Mouse (Mus musculus) liver, adult 2 months (tissue): ENCODE data around the gene Cd300lg.

Experiments used
- CTCF ChIP-seq: fragments of 200-500 bp; IDR thresholded peaks from 2 replicates; pipeline ENCODE4 v1.5.1; 2011; ENCODE audit warnings: low read depth, low read length, control low read depth
- POLR2A ChIP-seq: fragments of 200-500 bp; IDR thresholded peaks from 2 replicates; pipeline ENCODE4 v1.6.1; 2011; ENCODE audit warnings: low read length, control low read depth; ENCODE audit not compliant: insufficient read depth; ENCODE audit errors: extremely low read depth

- no peak for TF ChIP-seq CTCF
- TF ChIP-seq POLR2A, result no peak
These were observed 10.6 kb downstream of the Cd300lg start for GRCm38 (mm10) chr11:102051954-102052353.
